Mouse (Mus musculus): ENCODE data around the gene Desi2.
"Not testable (repeated sequence)": the region's sequence is repeated elsewhere in the genome, so short reads cannot be mapped to it uniquely, and the experiment has no call there.

The Desi2 gene

DNA sequence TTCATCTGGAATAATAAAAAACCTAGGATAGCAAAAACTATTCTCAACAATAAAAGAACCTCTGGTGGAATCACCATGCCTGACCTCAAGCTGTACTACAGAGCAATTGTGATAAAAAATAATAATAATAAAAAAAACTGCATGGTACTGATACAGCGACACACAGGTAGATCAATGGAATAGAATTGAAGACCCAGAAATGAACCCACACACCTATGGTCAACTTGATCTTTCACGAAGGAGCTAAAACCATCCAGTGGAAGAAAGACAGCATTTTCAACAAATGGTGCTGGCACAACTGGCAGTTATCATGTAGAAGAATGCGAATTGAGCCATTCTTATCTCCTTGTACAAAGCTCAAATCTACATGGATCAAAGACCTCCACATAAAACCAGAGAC, 78.2 kb downstream of the Desi2 start:
- not testable (repeated sequence) for DNase-seq

DNA sequence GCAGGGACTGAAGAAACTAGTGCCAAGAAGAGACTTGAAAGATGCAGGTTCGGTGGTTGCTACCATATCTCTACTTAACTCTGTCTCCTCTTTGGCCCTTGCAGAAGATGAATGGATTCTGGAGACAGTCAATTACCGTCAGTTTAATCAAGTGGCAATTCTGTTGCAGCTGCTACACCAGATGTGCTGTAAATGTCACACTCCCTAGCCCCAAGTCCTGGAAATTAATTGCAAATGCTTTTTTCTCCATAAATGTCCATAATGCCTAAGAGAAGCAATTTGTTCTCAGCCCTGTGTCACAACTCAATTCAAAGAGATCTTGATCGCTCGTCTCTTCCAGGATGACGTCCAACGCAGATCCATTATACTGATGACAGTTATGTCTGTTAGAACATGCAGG, 83.4 kb downstream of the Desi2 start:
- DNase-seq, result no peak

DNA sequence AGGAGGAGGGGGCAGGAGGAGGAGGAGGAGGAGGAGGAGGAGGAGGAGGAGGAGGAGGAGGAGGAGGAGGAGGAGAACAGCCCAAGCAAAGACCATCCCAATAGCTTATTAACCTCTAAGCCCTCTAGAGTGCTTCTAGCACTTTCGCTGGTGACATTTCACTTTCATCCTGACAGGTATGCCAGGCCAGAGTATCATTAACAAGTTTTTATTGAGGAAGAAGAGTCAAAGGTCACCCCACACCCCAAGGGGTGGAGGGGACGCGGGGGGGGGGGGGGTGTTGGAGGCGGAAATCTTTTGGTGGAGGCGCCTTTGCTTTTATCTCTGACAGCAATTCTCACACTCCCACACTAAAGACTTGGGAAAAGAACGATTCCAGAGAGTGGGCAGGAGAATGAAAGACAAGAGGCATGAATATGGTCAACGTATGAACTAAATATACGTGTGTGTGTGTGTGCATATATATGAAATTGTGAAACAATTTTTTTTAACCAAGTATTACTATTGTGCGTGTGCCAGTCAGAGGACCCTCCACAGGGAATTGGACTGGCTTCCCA, 88.0 kb downstream of the Desi2 start:
- DNase-seq, result no peak

DNA sequence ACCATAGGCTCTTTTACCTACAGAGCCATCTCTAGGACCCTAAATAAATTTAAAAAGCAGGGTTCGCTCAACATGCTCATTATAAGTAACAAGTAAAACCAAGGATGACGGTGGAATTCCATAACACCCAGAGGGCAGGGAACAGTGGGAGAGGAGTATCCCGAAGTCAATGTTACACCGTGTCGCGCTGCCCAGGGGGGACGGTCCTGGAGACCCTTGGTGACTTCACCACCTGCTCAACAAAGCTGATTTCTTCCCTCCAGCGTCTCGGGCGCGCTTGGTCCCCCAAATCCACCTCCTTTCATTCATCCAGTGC, 88.5 kb downstream of the Desi2 start:
- DNase-seq, result no peak

DNA sequence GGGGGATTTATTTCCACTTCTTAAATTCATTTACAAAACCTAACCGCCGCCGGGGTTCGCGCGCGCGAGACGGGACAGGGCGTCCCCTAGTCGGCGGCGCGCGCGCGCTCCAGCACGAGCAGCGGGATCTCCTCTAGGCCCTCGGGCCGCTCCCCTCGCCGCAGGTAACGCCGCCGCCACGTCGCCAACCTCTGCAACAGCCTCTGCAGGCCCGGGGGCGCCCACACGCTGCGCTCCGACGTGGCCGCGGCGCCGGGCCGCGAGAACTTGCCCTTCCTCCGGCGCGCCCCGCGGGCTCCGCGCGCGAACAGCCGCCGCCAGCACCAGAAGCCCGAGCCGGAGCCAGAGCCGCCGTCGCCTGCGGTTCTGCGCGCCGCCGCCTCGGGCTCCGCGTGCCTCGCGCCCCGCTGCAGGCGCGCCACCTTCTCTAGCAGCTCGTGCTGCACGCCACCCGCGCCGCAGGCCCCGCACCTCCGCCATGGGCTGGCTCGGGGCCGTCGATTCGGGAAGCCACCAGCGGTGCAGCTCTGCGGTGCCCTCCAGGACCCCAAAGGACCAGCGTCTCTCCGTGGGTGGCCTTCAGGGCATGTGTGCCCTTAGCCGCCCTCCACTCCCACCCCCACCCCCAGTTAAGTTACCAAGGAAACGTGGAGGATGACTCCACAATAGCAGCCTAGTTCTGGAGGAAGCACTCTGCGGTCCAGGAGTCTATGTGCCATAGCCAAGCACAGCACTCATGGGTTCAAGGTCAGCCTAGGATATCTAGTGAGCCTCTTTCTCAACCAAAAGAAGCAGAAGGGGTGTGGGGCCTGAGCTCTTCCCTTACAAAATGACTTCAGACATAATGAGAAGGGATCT, 89.1 kb downstream of the Desi2 start:
- peak; percentile 63 for DNase-seq

DNA sequence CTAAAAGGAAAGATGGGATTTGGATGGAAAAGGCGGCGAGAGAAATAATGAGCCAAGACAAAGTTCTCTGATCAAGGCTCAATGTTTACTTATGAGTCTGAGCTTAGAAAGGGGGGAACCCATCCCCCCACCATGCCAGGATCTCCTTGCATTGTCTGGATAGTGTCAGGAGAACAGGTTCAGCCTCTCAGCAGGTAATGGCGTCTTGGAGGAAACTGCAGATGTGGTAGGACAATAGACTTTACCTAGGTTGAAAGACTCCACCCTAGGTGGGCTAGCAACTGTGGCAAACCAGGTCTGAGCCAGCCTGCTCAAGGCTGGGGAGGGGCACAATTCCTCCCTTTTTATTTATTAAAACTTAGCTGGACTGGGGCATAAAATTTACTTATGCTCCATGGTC, 96.1 kb downstream of the Desi2 start:
- DNase-seq, result not testable (repeated sequence)

DNA sequence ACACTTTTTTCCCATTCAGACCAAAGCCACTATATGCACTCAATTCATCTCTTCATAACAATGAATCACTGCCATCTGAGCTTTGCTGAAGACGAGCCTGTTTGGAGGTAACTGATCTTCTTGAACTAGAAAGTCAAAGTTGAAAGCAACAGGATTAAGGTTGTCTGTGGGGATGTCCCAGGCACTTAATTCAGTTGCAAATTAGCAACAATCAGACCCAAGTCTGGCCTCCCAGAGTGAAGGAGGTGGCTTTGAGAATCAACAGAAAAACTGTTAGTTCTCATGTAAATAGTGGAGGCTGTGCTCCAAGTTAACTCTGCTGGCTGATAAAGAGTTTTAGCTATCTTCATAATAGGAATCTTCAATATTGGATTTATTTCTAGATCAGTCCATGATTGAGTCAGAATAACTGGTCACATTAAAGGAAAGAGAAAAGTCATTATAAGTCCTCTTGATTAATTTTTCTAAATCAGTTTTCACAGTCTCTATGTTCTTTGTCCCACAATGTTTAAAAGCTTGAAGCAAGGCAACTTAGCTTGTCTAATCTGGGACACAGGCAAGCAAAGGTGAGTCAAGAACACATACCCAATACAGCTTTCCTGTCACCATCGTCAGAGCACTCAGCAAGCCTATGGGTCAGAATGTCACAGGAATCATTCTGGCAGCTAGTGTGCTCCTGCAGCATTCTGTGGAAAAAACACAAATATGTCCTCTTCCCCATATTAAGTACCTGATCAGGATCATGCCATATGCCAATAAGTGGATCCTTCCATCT, 96.9 kb downstream of the Desi2 start:
- no peak for DNase-seq

DNA sequence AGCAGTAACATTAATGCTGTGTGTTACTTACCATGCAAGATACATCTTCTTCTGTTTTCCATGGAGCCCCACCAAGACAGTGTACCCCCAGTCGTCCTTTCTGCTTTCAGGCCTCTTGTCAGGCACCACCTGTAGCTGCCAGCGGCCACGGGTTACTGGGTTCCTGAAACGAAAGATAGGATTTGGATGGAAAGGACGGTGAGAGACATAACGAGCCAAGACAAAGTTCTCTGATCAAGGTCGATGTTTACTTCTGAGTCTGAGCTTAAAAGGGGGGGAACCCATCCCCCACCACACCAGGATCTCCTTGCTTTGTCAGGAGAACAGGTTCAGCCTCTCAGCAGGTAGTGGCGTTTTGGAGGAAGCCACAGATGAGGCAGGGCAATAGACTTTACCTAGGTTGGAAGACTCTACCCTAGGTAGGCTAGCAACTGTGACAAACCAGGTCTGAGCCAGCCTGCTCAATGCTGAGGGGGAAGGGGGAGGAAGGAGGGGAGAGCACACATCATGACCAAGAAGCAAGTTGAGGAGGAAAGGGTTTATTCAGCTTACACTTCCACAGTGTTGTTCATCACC, 100.5 kb downstream of the Desi2 start:
- no peak for DNase-seq

DNA sequence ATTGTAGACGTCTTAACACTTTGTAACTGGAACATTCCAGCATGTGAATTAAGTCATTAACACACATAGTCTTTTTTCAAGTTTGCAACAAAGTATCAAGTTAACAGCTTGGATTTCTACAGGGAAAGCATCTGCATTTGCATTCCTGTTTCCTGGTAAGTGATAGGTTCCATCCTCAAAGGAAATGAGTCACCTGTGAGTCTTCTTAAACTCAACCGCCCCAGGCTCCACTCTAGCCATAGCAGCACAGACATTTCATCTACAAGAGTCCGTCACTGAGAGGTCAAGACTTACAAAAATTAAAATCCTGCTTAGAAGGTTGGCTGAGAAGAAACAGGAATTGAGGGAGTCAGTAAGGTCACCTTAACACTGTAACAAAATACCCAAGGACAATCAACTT, 104.5 kb downstream of the Desi2 start:
- no peak for DNase-seq

DNA sequence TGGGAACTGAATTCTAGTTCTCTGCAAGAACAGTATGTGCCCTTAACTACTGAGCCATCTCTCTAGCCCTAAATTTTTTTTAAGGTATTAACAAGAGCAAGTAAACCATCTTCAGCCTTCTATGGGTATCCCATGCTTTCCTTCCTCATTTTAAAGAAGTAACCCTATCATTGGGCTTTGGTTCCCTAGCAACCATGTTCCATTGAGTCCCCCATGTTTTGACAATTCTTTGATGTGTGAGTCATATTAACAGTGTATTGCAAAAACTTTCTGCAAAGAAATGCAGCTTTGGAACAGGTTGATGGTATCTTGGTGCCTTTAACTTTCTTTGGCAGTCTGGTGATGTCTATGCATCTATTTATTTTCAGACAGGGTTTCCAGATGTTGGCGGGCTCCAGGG, 106.8 kb downstream of the Desi2 start:
- no peak for DNase-seq

DNA sequence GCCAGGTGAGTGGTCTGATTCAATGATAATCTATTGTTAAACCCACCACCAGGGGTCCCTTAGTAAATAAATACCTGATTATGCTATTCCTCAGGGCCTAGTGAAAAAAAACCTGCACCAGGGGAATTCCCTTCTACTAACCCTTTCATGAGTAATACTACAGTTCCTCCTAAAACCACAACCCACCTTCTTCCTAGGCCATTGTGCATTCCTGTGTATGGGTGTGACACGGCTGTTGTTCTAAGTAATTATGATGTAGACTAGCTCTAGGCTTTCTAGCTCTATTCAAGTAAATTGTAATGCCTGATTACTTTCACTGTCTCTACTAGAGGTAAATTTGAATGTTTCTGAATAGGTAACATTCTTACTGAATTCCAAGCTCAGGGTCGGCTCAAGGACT, 114.0 kb downstream of the Desi2 start:
- not testable (repeated sequence) for DNase-seq

DNA sequence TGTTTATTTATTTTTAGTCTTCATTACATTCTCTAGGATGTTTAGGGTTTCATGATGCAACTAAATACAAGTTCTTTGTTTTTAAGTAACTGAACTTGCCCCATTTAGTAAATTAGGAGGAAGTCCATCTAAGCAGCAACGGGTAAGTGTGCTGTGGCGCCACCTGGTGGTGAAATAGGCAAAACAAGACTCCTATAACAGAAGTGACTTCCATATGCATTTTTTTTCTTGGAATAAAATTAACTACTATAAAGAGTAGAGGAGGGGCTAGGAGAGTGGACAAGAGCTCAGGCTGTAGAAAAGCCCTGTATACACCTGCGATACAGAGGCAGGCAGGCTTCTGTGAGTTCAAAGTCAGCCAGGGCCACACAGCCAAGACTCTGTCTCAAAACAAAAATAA, 116.2 kb downstream of the Desi2 start:
- peak; percentile 78 for DNase-seq

All from liver (tissue).